Mouse (Mus musculus) lung, embryonic 16.5 days (tissue): Measurements from ENCODE around the gene Card9. TPM values are rescaled to one million over a fixed set of nuclear protein-coding genes. Genes with fewer than 3 reads are reported as not detected.
"Not testable (repeated sequence)": the region's sequence is repeated elsewhere in the genome, so short reads cannot be mapped to it uniquely, and the experiment has no call there.

ENCODE experiments used
- ATAC-seq: fragments of 200-750 bp; cut with Nextera tagmentation; 2 replicates; pipeline ENCODE4 v1.8.0; 2017; ENCODE audit warnings: low read depth, mild to moderate bottlenecking, moderate library complexity
- H3K27ac ChIP-seq: fragments of 300-500 bp; sonication (generic); 2 replicates; pipeline ENCODE4 v1.5.1; 2014; ENCODE audit warnings: mild to moderate bottlenecking, control low read depth, low read length
- H3K27me3 ChIP-seq: fragments of 300-500 bp; sonication (generic); 2 replicates; pipeline ENCODE4 v1.6.1; 2014; ENCODE audit warnings: low read depth, low read length, mixed read lengths; ENCODE audit not compliant: control insufficient read depth, insufficient read depth
- H3K36me3 ChIP-seq: fragments of 300-500 bp; sonication (generic); 2 replicates; pipeline ENCODE4 v1.6.1; 2014; ENCODE audit warnings: low read length; ENCODE audit not compliant: control insufficient read depth, insufficient read depth
- H3K4me1 ChIP-seq: fragments of 300-500 bp; sonication (generic); replicated peaks from 2 replicates; pipeline ENCODE4 v1.6.1; 2014; ENCODE audit warnings: low read length, mixed read lengths; ENCODE audit not compliant: control insufficient read depth, insufficient read depth
- H3K4me2 ChIP-seq: fragments of 300-500 bp; sonication (generic); 2 replicates; pipeline ENCODE4 v1.6.1; 2014; ENCODE audit warnings: low read depth, low read length, control low read depth
- H3K4me3 ChIP-seq: fragments of 300-500 bp; sonication (generic); 2 replicates; pipeline ENCODE4 v1.5.1; 2014; ENCODE audit warnings: mild to moderate bottlenecking, low read length, control low read depth
- H3K9ac ChIP-seq: fragments of 300-500 bp; sonication (generic); 2 replicates; pipeline ENCODE4 v1.6.1; 2014; ENCODE audit warnings: low read length, control low read depth
- H3K9me3 ChIP-seq: fragments of 300-500 bp; sonication (generic); 2 replicates; pipeline ENCODE4 v1.6.1; 2016; ENCODE audit warnings: low read length; ENCODE audit not compliant: control insufficient read depth
- WGBS: fragments of 180-500 bp; shearing (Covaris S2); extraction: QIAGEN DNeasy Blood & Tissue Kit; methylation state at CpG from one replicate; pipeline ENCODE4 v1.1.7; 2014; 5-methylcytosine and 5-hydroxymethylcytosine counted together
- polyA plus RNA-seq: library from polyadenylated mRNA; unstranded; fragments of >200 nt; fragmentation: Nextera tagmentation; extraction: Ambion mirVana; gene quantifications from 2 replicates; pipeline ENCODE4 v1.2.1, GENCODE M21; 2015

Gene Card9
- polyA plus RNA-seq, 1 experiment from 2014 or later: 4.2 TPM

GRCm38 (mm10) chr2:26398978-26399377, 38.3 kb upstream of the Card9 start:
- H3K4me3 ChIP-seq: no peak overlapping the region

DNA sequence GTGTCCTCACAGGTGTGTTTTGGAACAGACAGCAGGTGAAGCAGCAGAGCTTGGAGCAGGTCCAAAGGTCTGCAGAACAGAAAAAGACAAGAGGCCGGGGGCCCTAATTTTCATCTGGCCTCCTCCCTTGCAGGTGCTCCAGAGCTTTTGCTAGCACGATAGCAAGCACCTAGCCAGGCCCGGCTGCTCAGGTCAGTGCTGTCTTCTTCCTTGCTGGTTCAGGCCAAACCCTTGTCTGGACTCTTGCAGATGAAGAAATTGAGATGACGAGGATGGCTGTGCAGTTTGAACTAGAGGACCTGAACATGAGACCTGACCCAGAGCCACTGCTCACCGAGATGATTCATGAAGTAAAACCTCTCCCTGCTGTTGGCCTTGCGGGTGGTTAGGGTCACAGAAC, 30.9 kb upstream of the Card9 start:
- no peak overlapping the region for H3K4me2 ChIP-seq
- H3K27ac ChIP-seq: no peak overlapping the region
- ATAC-seq: no peak
- peaks cover 53% of the 10 kb centered on the region for H3K36me3 ChIP-seq
- H3K27me3 ChIP-seq: no peaks in the 10 kb centered on the region
- peaks cover 15% of the 10 kb centered on the region for H3K4me1 ChIP-seq
- no peaks in the 10 kb centered on the region for H3K9me3 ChIP-seq
- WGBS: 91% methylated on average over 6 of the region's 6 CpGs
- no peak overlapping the region for H3K4me3 ChIP-seq
- H3K9ac ChIP-seq: no peak overlapping the region

More at GRCm38 (mm10) chr2:26398978-26399377, 38.3 kb upstream of the Card9 start:
- no peaks in the 10 kb centered on the region for H3K4me1 ChIP-seq
- no peaks in the 10 kb centered on the region for H3K27me3 ChIP-seq
- ATAC-seq: no peak
- 78% methylated on average over 8 of the region's 8 CpGs for WGBS
- peaks cover 61% of the 10 kb centered on the region for H3K36me3 ChIP-seq
- no peak overlapping the region for H3K4me2 ChIP-seq
- no peaks in the 10 kb centered on the region for H3K9me3 ChIP-seq
- H3K27ac ChIP-seq: no peak overlapping the region
- H3K9ac ChIP-seq: no peak overlapping the region

- H3K36me3 ChIP-seq: peaks cover 48% of the 10 kb centered on the region
- H3K9me3 ChIP-seq: no peaks in the 10 kb centered on the region
- no peaks in the 10 kb centered on the region for H3K27me3 ChIP-seq
- ATAC-seq: no peak
- H3K4me2 ChIP-seq: no peak overlapping the region
- no peak overlapping the region for H3K27ac ChIP-seq
- H3K9ac ChIP-seq: no peak overlapping the region
- peaks cover 15% of the 10 kb centered on the region for H3K4me1 ChIP-seq
- 83% methylated on average over 3 of the region's 3 CpGs for WGBS
- no peak overlapping the region for H3K4me3 ChIP-seq
These were observed 30.2 kb upstream of the Card9 start for GRCm38 (mm10) chr2:26390954-26391353.

DNA sequence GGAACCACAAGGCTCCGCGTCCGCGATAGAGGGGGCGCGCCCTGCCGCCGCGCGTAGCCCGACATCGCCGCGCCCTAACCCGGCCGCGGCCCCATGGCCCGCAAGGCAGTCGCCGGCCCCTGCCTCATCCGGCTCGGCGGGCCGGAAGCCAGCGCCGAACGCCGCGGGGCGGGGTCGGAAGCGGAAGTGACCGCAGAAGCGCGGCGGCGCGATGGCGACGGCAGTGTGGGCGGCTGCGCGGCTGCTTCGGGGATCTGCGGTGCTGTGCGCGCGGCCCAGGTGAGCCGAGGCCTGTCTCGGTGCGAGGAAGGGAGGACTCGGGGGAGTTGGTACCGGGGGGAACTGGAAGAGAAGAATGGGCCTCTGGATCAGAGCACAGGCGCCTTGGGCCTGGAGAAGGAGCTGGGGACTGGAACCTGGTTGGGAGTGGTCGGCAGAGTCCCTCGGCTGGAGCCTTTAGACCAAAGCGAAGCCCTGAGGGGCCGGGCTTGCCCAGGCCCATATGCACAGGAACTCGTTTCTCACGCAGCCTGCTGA, 28.5 kb upstream of the Card9 start, which contains the start of the genes Entr1 and Pmpca:
Gene Entr1, minus strand, starts transcription at position 163 of the 537 bp plus-strand sequence.
Gene Pmpca, plus strand, starts transcription at position 186 of the 537 bp plus-strand sequence.
- no peaks in the 10 kb centered on the region for H3K27me3 ChIP-seq
- peak within 1 kb of the TSS; percentile 98 for H3K4me3 ChIP-seq
- peak within 1 kb of the TSS; percentile 97 for H3K9ac ChIP-seq
- H3K4me2 ChIP-seq: peak within 1 kb of the TSS; percentile 96
- peaks cover 47% of the 10 kb centered on the region for H3K36me3 ChIP-seq
- peak within 1 kb of the TSS; percentile 52; the same call in 1 of the 2 replicates for H3K27ac ChIP-seq
- peak; percentile 89 for ATAC-seq
- H3K4me1 ChIP-seq: peaks cover 15% of the 10 kb centered on the region
- 0% methylated on average over 54 of the region's 60 CpGs for WGBS
- H3K9me3 ChIP-seq: no peaks in the 10 kb centered on the region

GRCm38 (mm10) chr2:26388682-26389153, 28.0 kb upstream of the Card9 start:
- peak; percentile 56 for ATAC-seq
- Histone ChIP-seq H3K4me2 (peak overlapping the region; percentile 96), H3K36me3 (peaks cover 47% of the 10 kb centered on the region), H3K4me3 (peak overlapping the region; percentile 98), H3K27ac (peak overlapping the region; percentile 52; the same call in 1 of the 2 replicates), H3K9me3 (no peaks in the 10 kb centered on the region), H3K9ac (peak overlapping the region; percentile 97), H3K27me3 (no peaks in the 10 kb centered on the region), H3K4me1 (peaks cover 15% of the 10 kb centered on the region)
- WGBS: under 1% methylated on average over 39 of the region's 45 CpGs

DNA sequence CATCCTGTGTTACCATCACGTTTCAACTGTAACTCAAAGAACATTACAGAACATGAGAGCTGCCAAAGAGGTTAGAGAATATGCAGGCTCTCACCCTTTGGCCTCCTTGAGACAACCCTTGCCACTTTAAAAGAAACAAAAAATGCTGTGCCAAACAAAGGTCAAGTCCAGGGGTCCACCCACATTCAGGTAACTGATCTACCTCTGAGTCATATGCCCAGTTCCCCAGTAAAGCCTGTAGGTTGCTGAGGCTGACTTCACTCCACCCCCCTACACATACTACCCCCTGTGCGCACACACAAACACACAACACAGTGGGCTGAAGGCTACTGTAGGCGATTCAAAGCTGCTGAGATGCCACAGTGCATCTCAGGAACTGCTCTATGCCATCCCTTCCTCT, 27.0 kb upstream of the Card9 start:
- Histone ChIP-seq H3K36me3 (peaks cover 45% of the 10 kb centered on the region), H3K4me1 (peaks cover 15% of the 10 kb centered on the region), H3K9ac (peak overlapping the region; percentile 97; the same call in 1 of the 2 replicates), H3K4me2 (peak overlapping the region; percentile 96; the same call in 1 of the 2 replicates), H3K27me3 (no peaks in the 10 kb centered on the region), H3K27ac (no peak overlapping the region), H3K4me3 (no peak overlapping the region; the same call in 1 of the 2 replicates), H3K9me3 (no peaks in the 10 kb centered on the region)
- 85% methylated on average over 3 of the region's 3 CpGs for WGBS
- no peak for ATAC-seq

- not testable (repeated sequence) for ATAC-seq, H3K4me1 ChIP-seq, H3K27me3 ChIP-seq, H3K9me3 ChIP-seq, H3K27ac ChIP-seq
- Histone ChIP-seq H3K36me3 (peaks cover 42% of the 10 kb centered on the region), H3K9ac (peak overlapping the region; percentile 85), H3K4me2 (peak overlapping the region; percentile 90), H3K4me3 (peak overlapping the region; percentile 85)
- WGBS: 28% methylated on average over 6 of the region's 6 CpGs
These were observed 20.2 kb upstream of the Card9 start for GRCm38 (mm10) chr2:26380871-26381270.

DNA sequence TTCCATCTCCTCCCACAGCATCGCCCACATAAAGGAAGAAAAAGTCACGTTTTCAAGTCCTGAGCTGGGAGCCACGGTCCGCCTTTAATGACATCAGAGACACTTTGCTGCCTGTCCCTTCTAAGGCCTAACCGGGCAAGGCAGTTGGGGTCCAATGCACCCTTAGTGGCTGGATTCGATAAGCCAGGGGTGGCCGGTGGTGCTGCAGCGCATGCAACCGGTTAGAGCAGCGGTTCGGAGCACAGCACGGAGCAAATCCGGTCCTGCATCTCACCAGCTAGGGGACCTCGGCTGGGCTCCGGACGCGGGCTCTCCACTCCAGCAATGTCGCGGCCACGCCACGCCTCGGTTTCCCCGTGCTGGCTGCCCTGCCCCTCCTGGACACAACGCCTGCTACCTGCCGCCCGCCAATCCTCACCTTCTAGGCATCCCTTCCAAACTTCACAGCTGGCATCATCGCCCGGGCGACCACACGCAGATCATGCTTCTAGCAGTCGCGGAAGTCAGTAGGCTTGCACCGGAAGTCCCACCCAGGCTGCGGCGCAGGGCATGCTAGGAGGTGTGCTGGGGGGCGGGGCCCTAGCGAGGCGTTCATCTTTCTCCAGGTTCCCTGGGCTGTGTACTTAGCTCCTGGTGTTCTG, 19.5 kb upstream of the Card9 start, which contains the start of gene Snapc4:
Gene Snapc4, minus strand, starts transcription at position 523 of the 641 bp plus-strand sequence.
- WGBS: under 1% methylated on average over 38 of the region's 38 CpGs

DNA sequence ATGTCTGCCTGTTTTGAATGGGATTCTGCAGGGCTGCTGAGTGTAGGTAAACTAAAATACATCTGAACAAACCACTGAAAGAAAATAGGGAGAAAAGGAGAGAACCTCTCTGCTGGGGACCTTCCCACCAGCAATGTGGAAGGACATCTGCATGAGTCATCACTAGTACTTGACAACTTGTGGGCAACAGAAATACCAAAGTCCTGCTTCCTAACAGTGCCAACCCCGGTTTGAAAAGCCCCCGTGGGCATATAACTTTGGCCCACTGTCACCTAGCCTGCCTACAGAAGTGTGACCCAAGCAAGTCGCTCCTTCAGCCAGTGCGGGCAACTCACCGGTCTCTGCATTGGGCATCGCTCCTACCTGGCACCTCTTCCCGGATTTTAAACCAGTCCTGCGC, 11.7 kb upstream of the Card9 start:
- Histone ChIP-seq H3K36me3 (peaks cover 48% of the 10 kb centered on the region), H3K4me3 (no peak overlapping the region), H3K27me3 (no peaks in the 10 kb centered on the region), H3K4me2 (no peak overlapping the region), H3K9ac (no peak overlapping the region), H3K9me3 (no peaks in the 10 kb centered on the region), H3K27ac (no peak overlapping the region), H3K4me1 (no peaks in the 10 kb centered on the region)
- WGBS: 96% methylated on average over 8 of the region's 8 CpGs
- no peak for ATAC-seq

More for the DNA sequence above, 19.5 kb upstream of the Card9 start, which contains the start of gene Snapc4:
- ATAC-seq: peak; percentile 95
- Histone ChIP-seq H3K4me1 (no peaks in the 10 kb centered on the region; the same call in 1 of the 2 replicates), H3K9ac (peak within 1 kb of the TSS; percentile 85), H3K27ac (peak within 1 kb of the TSS; percentile 20; the same call in 1 of the 2 replicates), H3K36me3 (peaks cover 41% of the 10 kb centered on the region), H3K9me3 (no peaks in the 10 kb centered on the region), H3K4me2 (peak within 1 kb of the TSS; percentile 90), H3K27me3 (no peaks in the 10 kb centered on the region), H3K4me3 (peak within 1 kb of the TSS; percentile 85)
